Mouse (Mus musculus) cortical plate, adult 2 months (tissue): ENCODE measurements around the gene Rpl34. TPM values are rescaled to one million over a fixed set of nuclear protein-coding genes. Genes with fewer than 3 reads are reported as not detected.

ENCODE experiments used
- H3K27ac ChIP-seq: fragments of 200-500 bp; 2 replicates; pipeline ENCODE4 v1.5.1; 2012; ENCODE audit warnings: low read length, control low read depth, inconsistent platforms; ENCODE audit not compliant: insufficient read depth
- H3K4me1 ChIP-seq: fragments of 200-500 bp; 2 replicates; pipeline ENCODE4 v1.6.1; 2011; ENCODE audit warnings: low read length; ENCODE audit not compliant: control insufficient read depth, insufficient read depth
- H3K4me3 ChIP-seq: fragments of 200-500 bp; 2 replicates; pipeline ENCODE4 v1.5.1; 2011; ENCODE audit warnings: mild to moderate bottlenecking, low read length, control low read depth; ENCODE audit not compliant: insufficient read depth
- CTCF ChIP-seq: fragments of 200-500 bp; IDR thresholded peaks from 2 replicates; pipeline ENCODE4 v1.5.1; 2011; ENCODE audit warnings: mild to moderate bottlenecking, control low read depth, low read length; ENCODE audit not compliant: insufficient read depth; ENCODE audit errors: extremely low read depth
- POLR2A ChIP-seq: fragments of 200-500 bp; IDR thresholded peaks from 2 replicates; pipeline ENCODE4 v1.6.1; 2011; ENCODE audit warnings: mild to moderate bottlenecking, low read length, control low read depth; ENCODE audit not compliant: insufficient read depth; ENCODE audit errors: extremely low read depth
- polyA plus RNA-seq: library from polyadenylated mRNA; depleted of rRNA; stranded (reverse); fragments of >200 nt; gene quantifications from 2 replicates; pipeline ENCODE4 v1.2.3, GENCODE M21; 2012

The Rpl34 gene
- polyA plus RNA-seq, 1 experiment = 997 TPM

DNA sequence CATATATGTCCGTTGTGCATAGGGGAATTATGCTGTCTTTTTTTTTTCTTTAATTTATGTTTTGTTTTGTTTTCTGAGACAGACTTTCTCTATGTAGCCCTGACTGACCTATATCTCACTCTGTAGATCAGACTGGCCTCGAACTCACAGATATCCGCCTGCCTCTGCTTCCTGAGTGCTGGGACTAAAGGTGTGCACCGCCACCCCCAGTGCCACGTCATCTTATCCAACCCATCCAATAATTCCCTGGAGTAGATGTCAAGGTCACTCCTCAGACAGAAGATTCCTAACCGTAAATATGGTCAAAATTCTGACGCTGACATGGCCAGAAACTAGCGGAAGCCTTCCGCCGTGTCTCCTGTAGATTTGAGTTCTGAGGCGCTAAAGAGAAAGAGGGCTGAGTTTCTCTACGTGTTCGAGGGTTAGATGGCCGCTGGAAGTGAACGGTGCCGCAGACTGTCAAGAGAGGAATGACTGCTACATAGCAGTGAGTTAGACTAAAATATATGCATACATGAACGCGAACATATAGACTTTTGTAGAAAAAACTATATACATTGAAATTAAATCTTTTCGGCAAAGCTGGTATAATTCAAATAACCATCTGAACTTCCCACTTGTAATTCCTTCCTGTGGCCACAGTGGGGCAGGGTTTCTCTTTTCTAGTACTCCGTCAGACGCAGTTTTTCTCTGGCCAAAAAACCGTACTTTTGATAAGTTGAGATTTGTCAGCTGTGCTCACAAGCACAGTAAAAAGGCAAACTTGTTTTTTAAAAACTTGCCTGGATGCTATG, 15.2 kb downstream of the Rpl34 start:
- Histone ChIP-seq H3K27ac (no peak overlapping the region), H3K4me3 (peak overlapping the region; percentile 38), H3K4me1 (no peaks in the 10 kb centered on the region)
- TF ChIP-seq POLR2A (no peak), CTCF (peak; percentile 60; the same call in 1 of the 2 replicates)

DNA sequence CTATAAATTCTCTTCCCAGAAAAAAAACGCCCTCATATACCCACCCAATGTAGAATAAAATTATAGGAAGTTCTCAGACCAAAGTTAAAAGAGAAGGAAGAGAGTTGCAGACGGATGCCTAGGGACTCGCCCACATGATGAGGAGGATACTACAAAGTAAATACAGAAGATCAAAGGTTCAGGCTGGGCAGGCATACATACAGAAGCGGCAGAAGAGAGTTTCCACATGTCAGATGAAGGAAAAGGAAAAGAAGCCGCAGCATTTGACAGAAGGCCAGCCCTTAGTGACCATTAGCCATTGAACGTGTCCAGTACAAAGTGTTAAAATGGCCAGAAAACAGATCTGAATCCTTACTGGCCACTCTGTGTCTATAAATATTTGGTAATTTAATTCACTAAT, 17.3 kb downstream of the Rpl34 start:
- no peak overlapping the region for H3K4me3 ChIP-seq
- H3K4me1 ChIP-seq = no peaks in the 10 kb centered on the region; the same call in 1 of the 2 replicates
- no peak for TF ChIP-seq CTCF
- TF ChIP-seq POLR2A = no peak

DNA sequence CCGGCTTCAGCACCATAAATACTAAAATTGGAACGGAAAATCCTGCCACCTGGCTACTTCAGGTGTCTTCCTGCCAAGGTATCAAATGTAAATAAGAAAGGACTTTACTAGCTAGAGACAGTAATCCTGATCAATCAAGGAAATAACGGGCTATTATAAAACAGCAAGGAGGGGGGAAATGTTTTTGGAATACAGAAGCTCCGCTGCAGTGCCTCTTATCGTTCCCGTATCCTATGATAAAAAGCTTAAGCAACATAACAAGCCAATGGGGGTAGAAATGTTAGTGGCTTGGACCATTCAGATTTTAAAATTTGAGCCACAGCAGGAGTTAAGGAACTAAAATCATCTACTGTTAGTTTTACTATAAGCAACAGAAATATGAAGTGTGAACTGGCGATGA, 20.1 kb downstream of the Rpl34 start:
- Histone ChIP-seq H3K4me1 (no peaks in the 10 kb centered on the region; the same call in 1 of the 2 replicates), H3K4me3 (no peak overlapping the region), H3K27ac (no peak overlapping the region)
- TF ChIP-seq POLR2A (no peak), CTCF (no peak)

More for the DNA sequence above, 17.3 kb downstream of the Rpl34 start:
- no peak overlapping the region for H3K27ac ChIP-seq

DNA sequence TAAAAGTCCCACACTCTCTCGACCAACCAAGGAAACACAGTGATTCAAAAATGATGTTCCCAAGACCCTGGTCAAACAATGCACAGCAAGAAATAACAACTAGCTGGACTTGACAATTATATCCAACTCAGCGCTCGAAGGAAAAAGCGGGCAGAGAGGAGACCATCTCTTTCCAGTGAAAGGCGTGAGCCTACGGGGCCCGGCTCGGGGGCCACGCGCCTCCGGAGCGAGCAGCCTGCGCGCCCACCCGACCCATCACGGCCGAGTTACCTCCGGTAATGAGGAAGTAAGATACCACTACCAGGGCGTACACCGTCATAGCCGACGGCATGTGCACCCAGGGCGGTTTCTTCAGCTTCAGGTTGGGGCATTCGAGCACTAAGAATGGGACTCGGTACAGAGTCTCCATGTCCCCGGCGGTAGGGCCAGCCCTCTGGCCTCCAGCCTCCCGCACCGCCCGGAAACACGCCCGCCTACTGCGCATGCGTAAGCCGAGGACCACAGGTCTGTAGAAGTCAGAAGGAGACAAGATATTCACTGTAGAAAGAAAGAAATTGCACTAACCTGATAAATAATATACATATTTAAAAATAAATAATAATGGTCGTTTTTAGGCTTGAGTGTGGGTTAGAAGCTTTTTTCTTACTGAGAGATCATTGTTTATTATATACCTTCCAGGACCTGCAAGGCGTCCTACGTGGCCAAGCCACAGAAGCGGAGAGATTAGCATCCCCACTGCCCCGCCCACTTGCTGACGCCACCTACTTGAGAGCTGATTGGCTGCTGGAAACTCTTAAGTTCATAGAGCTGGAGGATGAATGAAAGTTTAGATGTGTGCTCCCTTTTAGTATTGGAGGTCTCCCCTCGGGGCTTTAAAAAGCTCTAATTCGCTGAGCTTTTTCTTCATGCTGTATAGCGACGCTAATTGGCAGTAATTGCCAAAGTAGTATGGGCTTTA, 21.0 kb downstream of the Rpl34 start, which contains the start of gene Ostc:
Gene Ostc, minus strand, starts transcription at position 478 of the 958 bp plus-strand sequence.
- H3K4me1 ChIP-seq = no peaks in the 10 kb centered on the region; the same call in 1 of the 2 replicates
- peak within 1 kb of the TSS; percentile 70 for H3K4me3 ChIP-seq
- H3K27ac ChIP-seq = no peak within 1 kb of the TSS
- TF ChIP-seq CTCF (no peak), POLR2A (peak; percentile 93)

DNA sequence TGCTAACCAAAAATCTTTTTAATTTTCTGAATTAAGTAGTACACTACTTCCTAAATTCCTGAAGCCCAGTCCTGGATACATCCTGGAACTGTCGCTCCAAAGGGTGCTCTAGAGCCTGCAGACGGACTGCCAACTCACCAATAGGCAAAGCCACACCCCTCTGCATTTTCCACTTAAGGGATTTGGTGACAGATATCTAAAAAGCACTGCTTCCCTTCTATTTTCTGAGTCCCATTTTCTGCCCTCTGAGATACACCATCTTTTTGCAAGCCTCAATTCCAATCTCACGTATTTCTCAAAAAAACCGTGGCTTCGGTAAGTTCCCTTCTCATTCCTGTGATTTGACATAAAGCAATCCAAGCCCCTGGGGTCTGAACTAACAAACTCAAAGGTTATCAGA, 21.7 kb downstream of the Rpl34 start:
- no peak for TF ChIP-seq POLR2A
- TF ChIP-seq CTCF = no peak
- peak overlapping the region; percentile 70 for H3K4me3 ChIP-seq
- H3K4me1 ChIP-seq = no peaks in the 10 kb centered on the region; the same call in 1 of the 2 replicates
- H3K27ac ChIP-seq = no peak overlapping the region

DNA sequence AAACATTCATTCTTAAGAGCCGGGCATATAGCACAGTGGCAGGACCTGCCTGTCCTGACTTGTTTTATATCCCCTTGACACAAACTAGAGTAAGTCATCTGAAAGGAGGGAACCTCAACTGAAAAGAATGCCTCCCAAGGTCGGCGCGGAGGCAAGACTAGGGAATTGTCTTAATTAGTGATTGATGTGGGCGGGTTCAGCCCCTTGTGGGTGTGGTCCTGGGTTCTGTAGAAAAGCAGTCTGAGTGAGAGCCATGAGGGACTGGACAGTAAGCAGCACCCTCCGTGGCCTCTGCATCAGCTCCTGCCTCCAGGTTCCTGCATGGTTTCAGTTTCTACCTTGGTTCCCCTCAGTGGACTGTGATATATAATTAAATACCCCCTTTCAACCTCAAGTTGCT, 27.9 kb downstream of the Rpl34 start:
- no peak overlapping the region for H3K4me3 ChIP-seq
- TF ChIP-seq CTCF (no peak), POLR2A (no peak)
- H3K27ac ChIP-seq = no peak overlapping the region
- no peaks in the 10 kb centered on the region for H3K4me1 ChIP-seq

DNA sequence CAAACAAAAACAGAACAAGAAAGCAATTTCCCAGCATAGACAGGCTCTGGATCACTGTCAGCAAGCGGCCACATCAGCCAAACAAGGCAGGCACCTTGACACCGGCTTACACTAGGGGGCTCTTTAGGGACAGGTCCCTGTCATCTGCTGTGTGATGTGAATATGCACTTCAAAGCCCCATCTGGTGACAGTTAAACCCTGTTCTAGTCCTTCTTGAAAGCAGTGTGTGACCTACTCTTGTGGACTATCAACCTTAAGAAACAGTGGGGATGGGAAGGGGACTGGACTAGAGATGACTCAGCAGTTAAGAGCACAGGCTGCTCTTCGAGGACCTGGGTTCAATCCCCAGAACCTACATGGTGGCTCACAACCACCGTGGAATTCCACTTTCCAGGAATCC, 32.6 kb downstream of the Rpl34 start:
- Histone ChIP-seq H3K4me1 (no peaks in the 10 kb centered on the region), H3K4me3 (no peak overlapping the region), H3K27ac (no peak overlapping the region)
- TF ChIP-seq POLR2A = no peak
- TF ChIP-seq CTCF = no peak

DNA sequence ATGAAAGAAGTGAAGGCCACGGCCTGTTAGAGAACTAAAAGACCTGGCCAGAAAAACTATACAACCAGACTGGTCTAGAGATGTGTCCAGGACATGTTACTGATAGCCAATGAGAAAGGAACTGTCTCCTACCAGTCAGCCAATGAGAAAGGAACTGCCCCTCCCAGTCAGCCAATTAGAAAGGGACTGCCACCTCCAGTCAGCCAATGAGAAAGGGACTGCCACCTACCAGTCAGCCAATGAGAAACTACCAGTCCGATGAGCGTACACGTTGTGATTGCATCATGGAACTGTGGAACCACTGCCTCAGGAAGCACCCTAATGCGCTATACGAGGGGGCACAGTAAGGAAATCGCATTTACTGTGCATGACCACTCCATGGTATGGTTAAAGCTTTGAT, 35.5 kb downstream of the Rpl34 start:
- Histone ChIP-seq H3K4me1 (no peaks in the 10 kb centered on the region), H3K27ac (no peak overlapping the region)
- TF ChIP-seq POLR2A (no peak), CTCF (no peak)

DNA sequence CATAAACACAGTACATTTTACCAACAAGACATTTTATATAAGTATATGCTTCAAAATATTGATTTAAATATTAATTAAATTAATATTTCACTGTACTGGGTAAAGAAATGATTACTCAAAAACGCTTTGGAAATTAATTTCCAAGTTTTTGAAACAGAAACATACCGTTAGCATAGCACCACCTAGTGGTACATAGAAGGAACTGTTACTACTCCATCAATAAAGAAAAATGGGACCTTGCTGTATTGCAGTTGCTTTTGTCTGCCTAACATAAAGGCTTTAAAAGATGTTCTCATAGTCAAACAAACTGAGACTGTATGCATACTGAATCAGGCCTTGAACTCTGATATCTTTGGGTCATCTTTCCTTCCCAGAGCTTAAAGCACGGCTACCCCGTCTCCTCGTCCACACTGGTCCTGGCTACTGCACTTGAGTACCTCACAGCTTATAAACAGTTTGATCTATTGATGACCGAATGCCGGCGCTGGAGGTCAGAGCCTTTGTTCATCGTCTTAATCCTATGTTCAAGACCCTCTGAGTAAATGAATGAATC, 36.1 kb downstream of the Rpl34 start:
- Histone ChIP-seq H3K27ac (no peak overlapping the region), H3K4me3 (no peak overlapping the region), H3K4me1 (no peaks in the 10 kb centered on the region)
- no peak for TF ChIP-seq POLR2A
- TF ChIP-seq CTCF = no peak

More for the DNA sequence above, 35.5 kb downstream of the Rpl34 start:
- no peak overlapping the region for H3K4me3 ChIP-seq
